Mouse (Mus musculus): ENCODE measurements at regions not wholly inside any gene's neighbourhood (a gene's known extent, or its start where the extent isn't known, plus 50 kb on each side); places are given as distances from the start of the nearest gene placed in this dataset.

GRCm38 (mm10) chr2:92673064-92673813 is 73.7 kb downstream of the Chst1 start:
- no peaks in the 10 kb centered on the region for H3K9me3 ChIP-seq (replicated peaks; ENCODE audit: low read length)
- WGBS: 82% methylated on average over 9 of the region's 9 CpGs
- no peaks in the 10 kb centered on the region for H3K27me3 ChIP-seq (ENCODE audit: insufficient read depth, low read length)
- no peak overlapping the region for H3K4me3 ChIP-seq (replicated peaks; ENCODE audit: low read depth, low read length)
- no peak overlapping the region for H3K9ac ChIP-seq (ENCODE audit: low read depth, low read length)
- H3K36me3 ChIP-seq (ENCODE audit: insufficient read depth, low read length): no peaks in the 10 kb centered on the region
- H3K4me1 ChIP-seq (replicated peaks; ENCODE audit: insufficient read depth, low read length): no peaks in the 10 kb centered on the region
- ATAC-seq (replicated peaks; ENCODE audit: low FRiP score, low read depth): no peak
- no peak overlapping the region for H3K27ac ChIP-seq
- no peak overlapping the region for H3K4me2 ChIP-seq (ENCODE audit: low read length)
- no peak for DNase-seq (ENCODE audit: low spot score)
- TF ChIP-seq CTCF (IDR thresholded peaks at IDR 0.05; ENCODE audit: low read depth): no peak

GRCm38 (mm10) chr2:92673931-92674330 is 74.4 kb downstream of the Chst1 start:
- H3K27ac ChIP-seq: no peak overlapping the region
- ATAC-seq (replicated peaks; ENCODE audit: low FRiP score, low read depth): no peak
- H3K9me3 ChIP-seq (replicated peaks; ENCODE audit: low read length): no peaks in the 10 kb centered on the region
- DNase-seq (ENCODE audit: low spot score): no peak
- no peak overlapping the region for H3K4me2 ChIP-seq (ENCODE audit: low read length)
- TF ChIP-seq CTCF (IDR thresholded peaks at IDR 0.05; ENCODE audit: low read depth): no peak
- H3K4me1 ChIP-seq (replicated peaks; ENCODE audit: insufficient read depth, low read length): no peaks in the 10 kb centered on the region
- H3K36me3 ChIP-seq (ENCODE audit: insufficient read depth, low read length): no peaks in the 10 kb centered on the region
- 20% methylated on average over 4 of the region's 4 CpGs for WGBS
- H3K4me3 ChIP-seq (replicated peaks; ENCODE audit: low read depth, low read length): no peak overlapping the region
- H3K9ac ChIP-seq (ENCODE audit: low read depth, low read length): no peak overlapping the region
- no peaks in the 10 kb centered on the region for H3K27me3 ChIP-seq (ENCODE audit: insufficient read depth, low read length)

- H3K4me2 ChIP-seq (ENCODE audit: low read length): no peak overlapping the region
- ATAC-seq (replicated peaks; ENCODE audit: low FRiP score, low read depth) (no peak), DNase-seq (ENCODE audit: low spot score) (no peak)
- H3K9me3 ChIP-seq (replicated peaks; ENCODE audit: low read length): no peaks in the 10 kb centered on the region
- H3K9ac ChIP-seq (ENCODE audit: low read depth, low read length): no peak overlapping the region
- H3K27me3 ChIP-seq (ENCODE audit: insufficient read depth, low read length): no peaks in the 10 kb centered on the region
- no peaks in the 10 kb centered on the region for H3K4me1 ChIP-seq (replicated peaks; ENCODE audit: insufficient read depth, low read length)
- no peak overlapping the region for H3K4me3 ChIP-seq (replicated peaks; ENCODE audit: low read depth, low read length)
- WGBS: 40% methylated on average over 9 of the region's 9 CpGs
- H3K36me3 ChIP-seq (ENCODE audit: insufficient read depth, low read length): no peaks in the 10 kb centered on the region
- no peak for TF ChIP-seq CTCF (IDR thresholded peaks at IDR 0.05; ENCODE audit: low read depth)
- no peak overlapping the region for H3K27ac ChIP-seq
Observed at GRCm38 (mm10) chr2:92675247-92675646, 75.7 kb downstream of the Chst1 start.

- ATAC-seq (replicated peaks; ENCODE audit: low FRiP score, low read depth) (no peak), DNase-seq (ENCODE audit: low spot score) (no peak)
- no peak overlapping the region for H3K4me2 ChIP-seq (ENCODE audit: low read length)
- H3K4me1 ChIP-seq (replicated peaks; ENCODE audit: insufficient read depth, low read length): no peaks in the 10 kb centered on the region
- no peak overlapping the region for H3K9ac ChIP-seq (ENCODE audit: low read depth, low read length)
- no peaks in the 10 kb centered on the region for H3K9me3 ChIP-seq (replicated peaks; ENCODE audit: low read length)
- 63% methylated on average over 5 of the region's 5 CpGs for WGBS
- no peaks in the 10 kb centered on the region for H3K27me3 ChIP-seq (ENCODE audit: insufficient read depth, low read length)
- no peaks in the 10 kb centered on the region for H3K36me3 ChIP-seq (ENCODE audit: insufficient read depth, low read length)
- H3K4me3 ChIP-seq (replicated peaks; ENCODE audit: low read depth, low read length): no peak overlapping the region
- TF ChIP-seq CTCF (IDR thresholded peaks at IDR 0.05; ENCODE audit: low read depth): no peak
- H3K27ac ChIP-seq: no peak overlapping the region
Observed at GRCm38 (mm10) chr2:92678276-92678930, 78.9 kb downstream of the Chst1 start.

GRCm38 (mm10) chr2:92678999-92679704 is 79.6 kb downstream of the Chst1 start:
- Histone ChIP-seq H3K9ac (ENCODE audit: low read depth, low read length) (no peak overlapping the region), H3K4me3 (replicated peaks; ENCODE audit: low read depth, low read length) (no peak overlapping the region), H3K27me3 (ENCODE audit: insufficient read depth, low read length) (no peaks in the 10 kb centered on the region), H3K4me1 (replicated peaks; ENCODE audit: insufficient read depth, low read length) (no peaks in the 10 kb centered on the region), H3K36me3 (ENCODE audit: insufficient read depth, low read length) (no peaks in the 10 kb centered on the region), H3K9me3 (replicated peaks; ENCODE audit: low read length) (no peaks in the 10 kb centered on the region), H3K27ac (no peak overlapping the region), H3K4me2 (ENCODE audit: low read length) (no peak overlapping the region)
- WGBS: 75% methylated on average over 3 of the region's 3 CpGs
- DNase-seq (ENCODE audit: low spot score): no peak
- TF ChIP-seq CTCF (IDR thresholded peaks at IDR 0.05; ENCODE audit: low read depth): no peak
- ATAC-seq (replicated peaks; ENCODE audit: low FRiP score, low read depth): no peak

GRCm38 (mm10) chr2:92682256-92682655 is 82.7 kb downstream of the Chst1 start:
- no peak overlapping the region for H3K4me2 ChIP-seq (ENCODE audit: low read length)
- H3K9me3 ChIP-seq (replicated peaks; ENCODE audit: low read length): no peaks in the 10 kb centered on the region
- H3K27ac ChIP-seq: no peak overlapping the region
- H3K36me3 ChIP-seq (ENCODE audit: insufficient read depth, low read length): no peaks in the 10 kb centered on the region
- TF ChIP-seq CTCF (IDR thresholded peaks at IDR 0.05; ENCODE audit: low read depth): no peak
- H3K4me3 ChIP-seq (replicated peaks; ENCODE audit: low read depth, low read length): no peak overlapping the region
- H3K4me1 ChIP-seq (replicated peaks; ENCODE audit: insufficient read depth, low read length): no peaks in the 10 kb centered on the region
- no peak for DNase-seq (ENCODE audit: low spot score)
- H3K9ac ChIP-seq (ENCODE audit: low read depth, low read length): no peak overlapping the region
- no peak for ATAC-seq (replicated peaks; ENCODE audit: low FRiP score, low read depth)
- H3K27me3 ChIP-seq (ENCODE audit: insufficient read depth, low read length): no peaks in the 10 kb centered on the region
- 97% methylated on average over 9 of the region's 9 CpGs for WGBS

Data from kidney, postnatal 0 days (tissue).